Mouse (Mus musculus) left cerebral cortex, postnatal 10 days (tissue): Measurements from ENCODE around the gene Cpsf3. TPM values are rescaled to one million over a fixed set of nuclear protein-coding genes. Genes with fewer than 3 reads are reported as not detected.

Experiments
- DNase-seq, 2 experiments: peaks; one replicate each; pipeline ENCODE4 v3.0.0; 2021 to 2022; ENCODE audit warnings: low spot score in 2 of 2, mixed read lengths in 1 of 2; ENCODE audit errors: extremely low spot score in 1 of 2
- intact Hi-C: fragments of 180-260 bp; cut with DNase I; formaldehyde crosslinking; loops from one replicate; pipeline ENCODE4 v1.15.1; 2025
- total RNA-seq, 2 experiments: library from RNA; stranded (reverse); gene quantifications; 2 replicates each; pipeline ENCODE4 v1.2.3; 2021

Gene Cpsf3
- total RNA-seq, 2 experiments from 2014 or later: 48.4 to 49.3 TPM

- intact Hi-C loops: no loop called here
Measured at GRCm38 (mm10) chr12:21286712-21287650, 1.8 kb downstream of the Cpsf3 start.

GRCm38 (mm10) chr12:21288716-21289395 lies 3.7 kb downstream of the Cpsf3 start:
- intact Hi-C loops: no loop called here
- no peak for DNase-seq

More at GRCm38 (mm10) chr12:21286712-21287650, 1.8 kb downstream of the Cpsf3 start:
- DNase-seq: no peak

- intact Hi-C loops: no loop called here
- DNase-seq: no peak
Measured at GRCm38 (mm10) chr12:21289651-21290050, 4.5 kb downstream of the Cpsf3 start.

- intact Hi-C loops: no loop called here
- DNase-seq: no peak
Measured at GRCm38 (mm10) chr12:21298856-21299255, 13.7 kb downstream of the Cpsf3 start.

GRCm38 (mm10) chr12:21301324-21301723 lies 16.1 kb downstream of the Cpsf3 start:
- intact Hi-C loops: no loop called here
- no peak for DNase-seq

GRCm38 (mm10) chr12:21301932-21302331 lies 16.7 kb downstream of the Cpsf3 start:
- DNase-seq: no peak
- intact Hi-C loops: no loop called here

GRCm38 (mm10) chr12:21302361-21302783 lies 17.2 kb downstream of the Cpsf3 start:
- no peak for DNase-seq
- intact Hi-C loops: no loop called here

GRCm38 (mm10) chr12:21305741-21306140 lies 20.6 kb downstream of the Cpsf3 start:
- intact Hi-C loops: no loop called here
- no peak for DNase-seq

- no peak for DNase-seq
- intact Hi-C loops: no loop called here
Measured at GRCm38 (mm10) chr12:21306721-21307120, 21.5 kb downstream of the Cpsf3 start.

- no peak for DNase-seq
- intact Hi-C loops: no loop called here
Measured at GRCm38 (mm10) chr12:21312201-21312600, 27.0 kb downstream of the Cpsf3 start.

- peak; percentile 54 to 89 for DNase-seq
- intact Hi-C loops: no loop called here
Measured at GRCm38 (mm10) chr12:21315923-21316868, 31.0 kb downstream of the Cpsf3 start, which contains the start of gene Iah1. Gene Iah1, plus strand, starts transcription at chr12:21316389.

- DNase-seq: no peak
- intact Hi-C loops: no loop called here
Measured at GRCm38 (mm10) chr12:21316869-21317265, 31.7 kb downstream of the Cpsf3 start.

- intact Hi-C loops: no loop called here
- DNase-seq: peak in 1 of 2 experiments; percentile 74
Measured at GRCm38 (mm10) chr12:21318143-21318895, 33.1 kb downstream of the Cpsf3 start.

- intact Hi-C loops: no loop called here
- DNase-seq: no peak
Measured at GRCm38 (mm10) chr12:21320317-21320716, 35.1 kb downstream of the Cpsf3 start.

GRCm38 (mm10) chr12:21321170-21321569 lies 36.0 kb downstream of the Cpsf3 start:
- no peak for DNase-seq
- intact Hi-C loops: no loop called here

- intact Hi-C loops: no loop called here
- DNase-seq: no peak
Measured at GRCm38 (mm10) chr12:21322296-21322695, 37.1 kb downstream of the Cpsf3 start.

- intact Hi-C loops: no loop called here
- DNase-seq: no peak
Measured at GRCm38 (mm10) chr12:21322856-21323255, 37.7 kb downstream of the Cpsf3 start.

GRCm38 (mm10) chr12:21324101-21324500 lies 38.9 kb downstream of the Cpsf3 start:
- DNase-seq: no peak
- intact Hi-C loops: no loop called here
